Mouse (Mus musculus): ENCODE measurements at regions not wholly inside any gene's neighbourhood (a gene's known extent, or its start where the extent isn't known, plus 50 kb on each side); places are given as distances from the start of the nearest gene placed in this dataset.

- Histone ChIP-seq H3K4me3 (no peak overlapping the region), H3K27me3 (replicated peaks) (no peaks in the 10 kb centered on the region), H3K36me3 (no peaks in the 10 kb centered on the region), H3K4me2 (replicated peaks) (no peak overlapping the region), H3K4me1 (no peaks in the 10 kb centered on the region), H3K27ac (no peak overlapping the region), H3K9ac (no peak overlapping the region), H3K9me3 (no peaks in the 10 kb centered on the region)
- 90% methylated on average over 12 of the region's 12 CpGs for WGBS
- ATAC-seq (ENCODE audit: low FRiP score, low read depth): no peak
These were observed 158.8 kb upstream of the Klf14 start for GRCm38 (mm10) chr6:31117666-31118065.

- no peak overlapping the region for H3K4me3 ChIP-seq
- no peaks in the 10 kb centered on the region for H3K9me3 ChIP-seq
- no peaks in the 10 kb centered on the region for H3K4me1 ChIP-seq
- H3K36me3 ChIP-seq: no peaks in the 10 kb centered on the region
- no peak overlapping the region for H3K27ac ChIP-seq
- H3K4me2 ChIP-seq (replicated peaks): no peak overlapping the region
- 26% methylated on average over 8 of the region's 8 CpGs for WGBS
- no peak for ATAC-seq (ENCODE audit: low FRiP score, low read depth)
- no peak overlapping the region for H3K9ac ChIP-seq
- no peaks in the 10 kb centered on the region for H3K27me3 ChIP-seq (replicated peaks)
These were observed 162.1 kb upstream of the Klf14 start for GRCm38 (mm10) chr6:31121008-31121407.

- no peak overlapping the region for H3K4me2 ChIP-seq (replicated peaks)
- H3K36me3 ChIP-seq: no peaks in the 10 kb centered on the region
- no peaks in the 10 kb centered on the region for H3K27me3 ChIP-seq (replicated peaks)
- H3K4me3 ChIP-seq: no peak overlapping the region
- 86% methylated on average over 5 of the region's 5 CpGs for WGBS
- H3K4me1 ChIP-seq: no peaks in the 10 kb centered on the region
- H3K9ac ChIP-seq: no peak overlapping the region
- no peak overlapping the region for H3K27ac ChIP-seq
- no peak for ATAC-seq (ENCODE audit: low FRiP score, low read depth)
- H3K9me3 ChIP-seq: no peaks in the 10 kb centered on the region
These were observed 164.0 kb upstream of the Klf14 start for GRCm38 (mm10) chr6:31122895-31123294.

GRCm38 (mm10) chr6:31123342-31123990 lies 164.6 kb upstream of the Klf14 start:
- Histone ChIP-seq H3K27ac (no peak overlapping the region), H3K9ac (no peak overlapping the region), H3K4me2 (replicated peaks) (no peak overlapping the region), H3K4me3 (no peak overlapping the region), H3K36me3 (no peaks in the 10 kb centered on the region), H3K27me3 (replicated peaks) (no peaks in the 10 kb centered on the region), H3K4me1 (no peaks in the 10 kb centered on the region), H3K9me3 (no peaks in the 10 kb centered on the region)
- ATAC-seq (ENCODE audit: low FRiP score, low read depth): no peak
- WGBS: 75% methylated on average over 4 of the region's 4 CpGs

- Histone ChIP-seq H3K36me3 (no peaks in the 10 kb centered on the region), H3K4me3 (no peak overlapping the region), H3K9ac (no peak overlapping the region), H3K4me1 (no peaks in the 10 kb centered on the region), H3K27ac (no peak overlapping the region), H3K9me3 (no peaks in the 10 kb centered on the region), H3K27me3 (replicated peaks) (no peaks in the 10 kb centered on the region), H3K4me2 (replicated peaks) (no peak overlapping the region)
- ATAC-seq (ENCODE audit: low FRiP score, low read depth): no peak
- WGBS: 77% methylated on average over 6 of the region's 6 CpGs
These were observed 165.2 kb upstream of the Klf14 start for GRCm38 (mm10) chr6:31124076-31124475.

GRCm38 (mm10) chr6:31124872-31125271 lies 166.0 kb upstream of the Klf14 start:
- Histone ChIP-seq H3K4me2 (replicated peaks) (no peak overlapping the region), H3K27me3 (replicated peaks) (no peaks in the 10 kb centered on the region), H3K36me3 (no peaks in the 10 kb centered on the region), H3K4me3 (no peak overlapping the region), H3K9me3 (no peaks in the 10 kb centered on the region), H3K4me1 (no peaks in the 10 kb centered on the region), H3K9ac (no peak overlapping the region), H3K27ac (no peak overlapping the region)
- 95% methylated on average over 4 of the region's 4 CpGs for WGBS
- ATAC-seq (ENCODE audit: low FRiP score, low read depth): no peak

- H3K27ac ChIP-seq: no peak overlapping the region
- no peaks in the 10 kb centered on the region for H3K27me3 ChIP-seq (replicated peaks)
- H3K4me1 ChIP-seq: no peaks in the 10 kb centered on the region
- no peaks in the 10 kb centered on the region for H3K9me3 ChIP-seq
- H3K4me2 ChIP-seq (replicated peaks): no peak overlapping the region
- ATAC-seq (ENCODE audit: low FRiP score, low read depth): no peak
- no peak overlapping the region for H3K4me3 ChIP-seq
- WGBS: 78% methylated on average over 19 of the region's 19 CpGs
- no peak overlapping the region for H3K9ac ChIP-seq
- no peaks in the 10 kb centered on the region for H3K36me3 ChIP-seq
These were observed 166.6 kb upstream of the Klf14 start for GRCm38 (mm10) chr6:31125328-31126118.

- Histone ChIP-seq H3K27ac (no peak overlapping the region), H3K4me3 (no peak overlapping the region), H3K27me3 (replicated peaks) (no peaks in the 10 kb centered on the region), H3K4me2 (replicated peaks) (no peak overlapping the region), H3K36me3 (no peaks in the 10 kb centered on the region), H3K9me3 (no peaks in the 10 kb centered on the region), H3K9ac (no peak overlapping the region), H3K4me1 (no peaks in the 10 kb centered on the region)
- WGBS: 84% methylated on average over 15 of the region's 15 CpGs
- ATAC-seq (ENCODE audit: low FRiP score, low read depth): no peak
These were observed 167.4 kb upstream of the Klf14 start for GRCm38 (mm10) chr6:31126131-31126871.

GRCm38 (mm10) chr6:31129170-31129569 lies 170.3 kb upstream of the Klf14 start:
- no peak overlapping the region for H3K4me3 ChIP-seq
- no peak for ATAC-seq (ENCODE audit: low FRiP score, low read depth)

GRCm38 (mm10) chr6:31129987-31130386 lies 171.1 kb upstream of the Klf14 start:
- Histone ChIP-seq H3K9me3 (0 out of 2 replicates have a peak, but pooled peaks cover 4% of the 10 kb centered on the region), H3K27ac (no peak overlapping the region), H3K27me3 (replicated peaks) (no peaks in the 10 kb centered on the region), H3K4me2 (replicated peaks) (no peak overlapping the region), H3K36me3 (no peaks in the 10 kb centered on the region), H3K9ac (no peak overlapping the region), H3K4me3 (no peak overlapping the region), H3K4me1 (no peaks in the 10 kb centered on the region)
- no peak for ATAC-seq (ENCODE audit: low FRiP score, low read depth)
- WGBS: 84% methylated on average over 7 of the region's 7 CpGs

More at GRCm38 (mm10) chr6:31129170-31129569, 170.3 kb upstream of the Klf14 start:
- Histone ChIP-seq H3K9me3 (0 out of 2 replicates have a peak, but pooled peaks cover 4% of the 10 kb centered on the region), H3K9ac (no peak overlapping the region), H3K27me3 (replicated peaks) (no peaks in the 10 kb centered on the region), H3K36me3 (no peaks in the 10 kb centered on the region), H3K4me1 (no peaks in the 10 kb centered on the region), H3K4me2 (replicated peaks) (no peak overlapping the region), H3K27ac (no peak overlapping the region)
- 41% methylated on average over 7 of the region's 7 CpGs for WGBS

GRCm38 (mm10) chr6:31130522-31130921 lies 171.6 kb upstream of the Klf14 start:
- no peaks in the 10 kb centered on the region for H3K36me3 ChIP-seq
- ATAC-seq (ENCODE audit: low FRiP score, low read depth): no peak
- H3K27me3 ChIP-seq (replicated peaks): no peaks in the 10 kb centered on the region
- 0 out of 2 replicates have a peak, but pooled peaks cover 4% of the 10 kb centered on the region for H3K9me3 ChIP-seq
- WGBS: 81% methylated on average over 1 of the region's 1 CpGs
- H3K4me2 ChIP-seq (replicated peaks): no peak overlapping the region
- no peak overlapping the region for H3K9ac ChIP-seq
- no peaks in the 10 kb centered on the region for H3K4me1 ChIP-seq
- no peak overlapping the region for H3K4me3 ChIP-seq
- no peak overlapping the region for H3K27ac ChIP-seq

GRCm38 (mm10) chr6:31131716-31132115 lies 172.8 kb upstream of the Klf14 start:
- Histone ChIP-seq H3K9ac (no peak overlapping the region), H3K4me1 (no peaks in the 10 kb centered on the region), H3K4me3 (no peak overlapping the region), H3K4me2 (replicated peaks) (no peak overlapping the region), H3K9me3 (0 out of 2 replicates have a peak, but pooled peaks cover 4% of the 10 kb centered on the region), H3K27ac (no peak overlapping the region), H3K36me3 (no peaks in the 10 kb centered on the region), H3K27me3 (replicated peaks) (no peaks in the 10 kb centered on the region)
- ATAC-seq (ENCODE audit: low FRiP score, low read depth): no peak
- 88% methylated on average over 9 of the region's 9 CpGs for WGBS

Measured in neural tube, embryonic 12.5 days (tissue).